Comparison of ENCODE assay signal across 19 mouse cellular contexts in genomic region chr5:121280456-121280855, GRCm38 (mm10).
"Had no signal": no experiment of that assay in that cellular context is flagged by ENCODE, and none has a peak within 500 bp of the region (broad histone marks: within the 10 kb centered on the region; RNA-seq: fewer than 3 reads in every experiment).

No protein-coding gene starts in this region.

- ATAC-seq: midbrain, embryonic 13.5 days; midbrain, embryonic 15.5 days had no signal

- H3K9me3 ChIP-seq: midbrain, embryonic 10.5 days; midbrain, embryonic 13.5 days; midbrain, embryonic 15.5 days; neural tube, embryonic 13.5 days; neural tube, embryonic 15.5 days had no signal

- H3K4me1 ChIP-seq: midbrain, embryonic 10.5 days; midbrain, embryonic 13.5 days; midbrain, embryonic 15.5 days; neural tube, embryonic 13.5 days; neural tube, embryonic 15.5 days had no signal

- H3K9ac ChIP-seq: liver, embryonic 14.5 days; lung, embryonic 14.5 days; midbrain, embryonic 13.5 days; midbrain, embryonic 15.5 days; neural tube, embryonic 13.5 days; neural tube, embryonic 15.5 days had no signal

- DNase-seq: lung, adult 18-20 months; lung, embryonic 14.5 days; lung, postnatal 10 days; lung, postnatal 4 days; retina, postnatal 1 day; right cerebral cortex, adult 18-20 months; right cerebral cortex, postnatal 25 days; right cerebral cortex, postnatal 4 days; spleen, adult 18-20 months; thymus, adult 18-20 months; thymus, postnatal 14 days; thymus, postnatal 36 days had no signal

- H3K27me3 ChIP-seq: midbrain, embryonic 13.5 days; midbrain, embryonic 15.5 days; neural tube, embryonic 13.5 days; neural tube, embryonic 15.5 days had no signal

- H3K4me3 ChIP-seq: midbrain, embryonic 10.5 days; midbrain, embryonic 13.5 days; midbrain, embryonic 15.5 days; myocyte; neural tube, embryonic 13.5 days; neural tube, embryonic 15.5 days had no signal

- H3K4me2 ChIP-seq: lung, embryonic 14.5 days; midbrain, embryonic 13.5 days; midbrain, embryonic 15.5 days; neural tube, embryonic 13.5 days; neural tube, embryonic 15.5 days had no signal

- H3K27ac ChIP-seq: liver, embryonic 14.5 days; midbrain, embryonic 10.5 days; midbrain, embryonic 13.5 days; midbrain, embryonic 15.5 days; neural tube, embryonic 13.5 days; neural tube, embryonic 15.5 days had no signal
